Mouse (Mus musculus): ENCODE results near the gene Pam16. TPM values are rescaled to one million over a fixed set of nuclear protein-coding genes. Genes with fewer than 3 reads are reported as not detected.
A peak's percentile ranks its signal among the peaks of the same experiment; 100 is the strongest.

The Pam16 gene
- polyA plus RNA-seq, 1 experiment from 2014 or later: 162 TPM

- no peak for ATAC-seq (replicated peaks)
- Histone ChIP-seq H3K9ac (replicated peaks) (no peak overlapping the region), H3K27me3 (no peaks in the 10 kb centered on the region), H3K4me1 (peaks cover 43% of the 10 kb centered on the region), H3K9me3 (no peaks in the 10 kb centered on the region), H3K36me3 (no peaks in the 10 kb centered on the region), H3K4me3 (no peak overlapping the region), H3K4me2 (replicated peaks) (no peak overlapping the region), H3K27ac (replicated peaks) (no peak overlapping the region)
- WGBS: 77% methylated on average over 6 of the region's 6 CpGs
These were observed 18.1 kb upstream of the Pam16 start for GRCm38 (mm10) chr16:4642937-4643336.

- no peak overlapping the region for H3K4me2 ChIP-seq (replicated peaks)
- peaks cover 43% of the 10 kb centered on the region for H3K4me1 ChIP-seq
- no peak overlapping the region for H3K4me3 ChIP-seq
- no peaks in the 10 kb centered on the region for H3K36me3 ChIP-seq
- WGBS: 44% methylated on average over 13 of the region's 13 CpGs
- H3K27ac ChIP-seq (replicated peaks): peak overlapping the region; percentile 37; the same call in 1 of the 2 replicates
- H3K9me3 ChIP-seq: no peaks in the 10 kb centered on the region
- H3K9ac ChIP-seq (replicated peaks): no peak overlapping the region
- no peaks in the 10 kb centered on the region for H3K27me3 ChIP-seq
- no peak for ATAC-seq (replicated peaks)
These were observed 17.4 kb upstream of the Pam16 start for GRCm38 (mm10) chr16:4642190-4642589.

- WGBS: 58% methylated on average over 3 of the region's 3 CpGs
These were observed 16.5 kb upstream of the Pam16 start for GRCm38 (mm10) chr16:4641119-4641838.

GRCm38 (mm10) chr16:4640267-4641005 lies 15.6 kb upstream of the Pam16 start:
- H3K9ac ChIP-seq (replicated peaks): peak overlapping the region; percentile 50
- ATAC-seq (replicated peaks): peak; percentile 1; the same call in 1 of the 2 replicates
- H3K27ac ChIP-seq (replicated peaks): 0 out of 2 replicates have a peak overlapping the region, but pooled peaks have one; percentile 9
- H3K4me1 ChIP-seq: peaks cover 43% of the 10 kb centered on the region
- H3K36me3 ChIP-seq: no peaks in the 10 kb centered on the region
- H3K9me3 ChIP-seq: no peaks in the 10 kb centered on the region
- H3K4me3 ChIP-seq: peak overlapping the region; percentile 45
- WGBS: 15% methylated on average over 17 of the region's 17 CpGs
- no peaks in the 10 kb centered on the region for H3K27me3 ChIP-seq
- H3K4me2 ChIP-seq (replicated peaks): peak overlapping the region; percentile 75

More at GRCm38 (mm10) chr16:4641119-4641838, 16.5 kb upstream of the Pam16 start:
- Histone ChIP-seq H3K4me1 (peaks cover 43% of the 10 kb centered on the region), H3K4me3 (no peak overlapping the region), H3K9me3 (no peaks in the 10 kb centered on the region), H3K36me3 (no peaks in the 10 kb centered on the region), H3K4me2 (replicated peaks) (0 out of 2 replicates have a peak overlapping the region, but pooled peaks have one; percentile 75), H3K9ac (replicated peaks) (no peak overlapping the region), H3K27ac (replicated peaks) (no peak overlapping the region), H3K27me3 (no peaks in the 10 kb centered on the region)
- ATAC-seq (replicated peaks): no peak

- H3K27ac ChIP-seq (replicated peaks): 0 out of 2 replicates have a peak within 1 kb of the TSS, but pooled peaks have one; percentile 9
- ATAC-seq (replicated peaks): peak; percentile 89
- WGBS: under 1% methylated on average over 21 of the region's 22 CpGs
- peak within 1 kb of the TSS; percentile 75 for H3K4me2 ChIP-seq (replicated peaks)
- H3K9ac ChIP-seq (replicated peaks): peak within 1 kb of the TSS; percentile 50
- peak within 1 kb of the TSS; percentile 45 for H3K4me3 ChIP-seq
- H3K9me3 ChIP-seq: no peaks in the 10 kb centered on the region
- no peaks in the 10 kb centered on the region for H3K36me3 ChIP-seq
- H3K27me3 ChIP-seq: no peaks in the 10 kb centered on the region
- H3K4me1 ChIP-seq: peaks cover 43% of the 10 kb centered on the region
These were observed 15.0 kb upstream of the Pam16 start, which contains the start of the genes Vasn and Dnaja3 for GRCm38 (mm10) chr16:4639831-4640237. TSS of gene Vasn (plus strand) at chr16:4639941. TSS of gene Dnaja3 (plus strand) at chr16:4639989.

- Histone ChIP-seq H3K36me3 (no peaks in the 10 kb centered on the region), H3K4me3 (no peak overlapping the region), H3K4me1 (peaks cover 37% of the 10 kb centered on the region), H3K27me3 (no peaks in the 10 kb centered on the region), H3K4me2 (replicated peaks) (no peak overlapping the region), H3K27ac (replicated peaks) (no peak overlapping the region), H3K9me3 (no peaks in the 10 kb centered on the region), H3K9ac (replicated peaks) (no peak overlapping the region)
- 82% methylated on average over 3 of the region's 3 CpGs for WGBS
- ATAC-seq (replicated peaks): no peak
These were observed 14.2 kb upstream of the Pam16 start for GRCm38 (mm10) chr16:4638891-4639390.

GRCm38 (mm10) chr16:4635760-4636159 lies 11.0 kb upstream of the Pam16 start:
- no peaks in the 10 kb centered on the region for H3K27me3 ChIP-seq
- H3K9ac ChIP-seq (replicated peaks): no peak overlapping the region
- H3K9me3 ChIP-seq: no peaks in the 10 kb centered on the region
- no peaks in the 10 kb centered on the region for H3K36me3 ChIP-seq
- no peak overlapping the region for H3K27ac ChIP-seq (replicated peaks)
- no peak overlapping the region for H3K4me3 ChIP-seq
- ATAC-seq (replicated peaks): no peak
- 75% methylated on average over 4 of the region's 4 CpGs for WGBS
- no peak overlapping the region for H3K4me2 ChIP-seq (replicated peaks)
- H3K4me1 ChIP-seq: peaks cover 10% of the 10 kb centered on the region

- no peak overlapping the region for H3K27ac ChIP-seq (replicated peaks)
- H3K36me3 ChIP-seq: no peaks in the 10 kb centered on the region
- ATAC-seq (replicated peaks): no peak
- H3K4me2 ChIP-seq (replicated peaks): no peak overlapping the region
- 84% methylated on average over 9 of the region's 9 CpGs for WGBS
- H3K27me3 ChIP-seq: no peaks in the 10 kb centered on the region
- H3K4me3 ChIP-seq: no peak overlapping the region
- no peaks in the 10 kb centered on the region for H3K9me3 ChIP-seq
- H3K4me1 ChIP-seq: no peaks in the 10 kb centered on the region
- no peak overlapping the region for H3K9ac ChIP-seq (replicated peaks)
These were observed 9.9 kb upstream of the Pam16 start for GRCm38 (mm10) chr16:4634681-4635080.

- no peak overlapping the region for H3K9ac ChIP-seq (replicated peaks)
- 96% methylated on average over 3 of the region's 3 CpGs for WGBS
- H3K36me3 ChIP-seq: no peaks in the 10 kb centered on the region
- no peak overlapping the region for H3K27ac ChIP-seq (replicated peaks)
- ATAC-seq (replicated peaks): no peak
- H3K4me1 ChIP-seq: no peaks in the 10 kb centered on the region
- H3K27me3 ChIP-seq: no peaks in the 10 kb centered on the region
- H3K4me2 ChIP-seq (replicated peaks): no peak overlapping the region
- H3K4me3 ChIP-seq: no peak overlapping the region
- no peaks in the 10 kb centered on the region for H3K9me3 ChIP-seq
These were observed 8.9 kb upstream of the Pam16 start for GRCm38 (mm10) chr16:4633661-4634060.

- Histone ChIP-seq H3K4me3 (no peak overlapping the region), H3K4me2 (replicated peaks) (no peak overlapping the region), H3K36me3 (no peaks in the 10 kb centered on the region), H3K4me1 (no peaks in the 10 kb centered on the region), H3K9me3 (no peaks in the 10 kb centered on the region), H3K27ac (replicated peaks) (no peak overlapping the region), H3K9ac (replicated peaks) (no peak overlapping the region), H3K27me3 (no peaks in the 10 kb centered on the region)
- no peak for ATAC-seq (replicated peaks)
- 40% methylated on average over 7 of the region's 7 CpGs for WGBS
These were observed 7.3 kb upstream of the Pam16 start for GRCm38 (mm10) chr16:4632050-4632449.

- H3K4me3 ChIP-seq: no peak overlapping the region
- H3K27ac ChIP-seq (replicated peaks): no peak overlapping the region
- 0 out of 2 replicates have a peak, but pooled peaks cover 4% of the 10 kb centered on the region for H3K4me1 ChIP-seq
- no peaks in the 10 kb centered on the region for H3K36me3 ChIP-seq
- 24% methylated on average over 6 of the region's 6 CpGs for WGBS
- no peaks in the 10 kb centered on the region for H3K9me3 ChIP-seq
- no peaks in the 10 kb centered on the region for H3K27me3 ChIP-seq
- no peak overlapping the region for H3K4me2 ChIP-seq (replicated peaks)
- no peak for ATAC-seq (replicated peaks)
- no peak overlapping the region for H3K9ac ChIP-seq (replicated peaks)
These were observed 5.2 kb upstream of the Pam16 start for GRCm38 (mm10) chr16:4629950-4630349.

GRCm38 (mm10) chr16:4628898-4629419 lies 4.2 kb upstream of the Pam16 start:
- Histone ChIP-seq H3K4me3 (no peak overlapping the region), H3K4me1 (peaks cover 6% of the 10 kb centered on the region), H3K36me3 (no peaks in the 10 kb centered on the region), H3K9ac (replicated peaks) (no peak overlapping the region), H3K27me3 (no peaks in the 10 kb centered on the region), H3K4me2 (replicated peaks) (no peak overlapping the region), H3K27ac (replicated peaks) (no peak overlapping the region), H3K9me3 (no peaks in the 10 kb centered on the region)
- 92% methylated on average over 9 of the region's 9 CpGs for WGBS
- ATAC-seq (replicated peaks): no peak

All from forebrain, embryonic 15.5 days (tissue).